Comparison of ENCODE assay signal across 8 mouse cellular contexts in the genomic region with DNA sequence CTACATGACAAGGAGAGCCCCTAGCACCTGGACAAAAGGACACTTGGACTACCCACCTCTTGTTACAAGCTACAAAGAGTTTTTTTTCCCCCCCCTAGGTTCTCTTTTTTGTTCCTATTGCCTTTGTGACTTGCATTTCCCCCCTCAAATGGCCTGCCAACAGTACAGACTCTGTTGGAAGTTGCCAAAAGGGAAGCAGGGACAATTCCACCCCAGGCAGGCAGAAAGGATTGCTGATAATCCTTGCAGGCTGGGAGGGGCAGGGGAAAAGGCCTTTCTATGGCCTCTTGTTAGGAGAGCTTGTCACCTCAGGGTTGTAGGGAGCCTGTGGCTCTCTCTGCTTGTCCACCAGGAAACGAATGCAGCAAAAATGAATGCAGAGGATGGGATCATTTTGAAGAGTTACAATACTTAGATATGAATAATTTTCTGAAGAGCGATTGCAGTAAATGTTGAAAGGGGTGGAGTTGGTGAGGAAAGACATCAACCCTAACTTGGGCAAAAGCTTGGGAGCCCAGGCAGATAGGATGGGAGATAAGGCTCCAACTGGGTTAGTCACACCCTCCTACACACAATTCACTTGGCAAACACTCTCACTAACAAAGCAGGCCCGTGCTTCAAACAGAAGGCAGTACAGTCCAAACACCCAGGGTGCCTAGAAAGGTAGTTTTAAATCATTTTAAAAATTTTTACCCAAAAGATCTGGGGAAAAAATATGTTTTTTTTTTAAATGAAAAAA. TPM values are rescaled to one million over a fixed set of nuclear protein-coding genes. Genes with fewer than 3 reads are reported as not detected.
A peak's percentile ranks its signal among the peaks of the same experiment; 100 is the strongest.
DNase-seq lines count a peak whose midpoint lies in the region; ATAC-seq lines count a peak whose summit lies in the region.

No protein-coding gene starts in this region.

- H3K27ac ChIP-seq in embryonic facial prominence, embryonic 10.5 days (replicated peaks) = 0 out of 2 replicates have a peak overlapping the region, but pooled peaks have one; percentile 19
- H3K27ac ChIP-seq in heart, embryonic 14.5 days (replicated peaks in 1 of 2; ENCODE audit: control insufficient read depth in 1 of 2, insufficient read depth in 1 of 2, low read depth in 2 of 2, low read length in 2 of 2) = peak overlapping the region; percentile 34 to 74
- H3K27ac ChIP-seq in midbrain, embryonic 11.5 days (ENCODE audit: low read depth, low read length) = no peak overlapping the region

- no peak overlapping the region for H3K4me3 ChIP-seq in embryonic facial prominence, embryonic 10.5 days
- no peak overlapping the region for H3K4me3 ChIP-seq in heart, embryonic 14.5 days (ENCODE audit: control insufficient read depth in 1 of 2, insufficient read depth in 1 of 2, low read depth in 1 of 2, low read length in 2 of 2)
- H3K4me3 ChIP-seq in midbrain, embryonic 11.5 days (ENCODE audit: low read depth, low read length) = no peak overlapping the region

- H3K9me3 ChIP-seq in embryonic facial prominence, embryonic 10.5 days = no peaks in the 10 kb centered on the region
- H3K9me3 ChIP-seq in heart, embryonic 14.5 days (ENCODE audit: control insufficient read depth, low read length) = no peaks in the 10 kb centered on the region
- no peaks in the 10 kb centered on the region for H3K9me3 ChIP-seq in midbrain, embryonic 11.5 days (ENCODE audit: control insufficient read depth, low read length)

- H3K9ac ChIP-seq in heart, embryonic 14.5 days (ENCODE audit: low read length) = no peak overlapping the region; the same call in 1 of the 2 replicates
- no peak overlapping the region for H3K9ac ChIP-seq in midbrain, embryonic 11.5 days (ENCODE audit: low read length)

- H3K27me3 ChIP-seq in embryonic facial prominence, embryonic 10.5 days (replicated peaks; ENCODE audit: low read depth, poor library complexity, severe bottlenecking) = no peaks in the 10 kb centered on the region
- H3K27me3 ChIP-seq in heart, embryonic 14.5 days (ENCODE audit: control insufficient read depth, insufficient read depth, low read length) = no peaks in the 10 kb centered on the region
- no peaks in the 10 kb centered on the region for H3K27me3 ChIP-seq in midbrain, embryonic 11.5 days (ENCODE audit: control insufficient read depth, insufficient read depth, low read length)

- H3K4me1 ChIP-seq in embryonic facial prominence, embryonic 10.5 days = peaks cover 24% of the 10 kb centered on the region
- peaks cover 20 to 21% of the 10 kb centered on the region in 2 experiments for H3K4me1 ChIP-seq in heart, embryonic 14.5 days (ENCODE audit: control insufficient read depth in 2 of 2, insufficient read depth in 2 of 2, low read length in 2 of 2)
- peaks cover 19% of the 10 kb centered on the region for H3K4me1 ChIP-seq in midbrain, embryonic 11.5 days (ENCODE audit: control insufficient read depth, insufficient read depth, low read length)

- no peak overlapping the region for H3K4me2 ChIP-seq in heart, embryonic 14.5 days (ENCODE audit: low read length)
- H3K4me2 ChIP-seq in midbrain, embryonic 11.5 days = no peak overlapping the region

- DNase-seq in layer of hippocampus, adult 11-12 months (ENCODE audit: low spot score) = peak; percentile 60
- DNase-seq in layer of hippocampus, postnatal 25 days (ENCODE audit: extremely low spot score in 1 of 2, low spot score in 1 of 2) = no peak
- DNase-seq in embryonic facial prominence, embryonic 10.5 days (ENCODE audit: low spot score) = no peak
- DNase-seq in lung, postnatal 14 days = peak; percentile 29
- DNase-seq in ovary, postnatal 14 days (ENCODE audit: low spot score) = no peak
- DNase-seq in cerebellum, postnatal 4 days (ENCODE audit: low spot score in 2 of 2) = no peak
- no peak for DNase-seq in midbrain, embryonic 11.5 days (ENCODE audit: low spot score, missing footprints)

- ATAC-seq in heart, embryonic 14.5 days (ENCODE audit: insufficient number of reproducible peaks, insufficient read depth, low FRiP score, low read depth) = peak; percentile 66; the same call in 1 of the 2 replicates
- ATAC-seq in midbrain, embryonic 11.5 days (ENCODE audit: low FRiP score) = no peak

- H3K36me3 ChIP-seq in embryonic facial prominence, embryonic 10.5 days (replicated peaks) = peaks cover 8% of the 10 kb centered on the region; the same call in 1 of the 2 replicates
- H3K36me3 ChIP-seq in heart, embryonic 14.5 days (ENCODE audit: control insufficient read depth, insufficient read depth, low read length) = no peaks in the 10 kb centered on the region
- no peaks in the 10 kb centered on the region for H3K36me3 ChIP-seq in midbrain, embryonic 11.5 days (ENCODE audit: control insufficient read depth, insufficient read depth, low read length)

- WGBS in embryonic facial prominence, embryonic 10.5 days = 20% methylated on average over 3 of the region's 3 CpGs
- WGBS in heart, embryonic 14.5 days = 25% methylated on average over 3 of the region's 3 CpGs
- 15% methylated on average over 3 of the region's 3 CpGs for WGBS in midbrain, embryonic 11.5 days

RNA-seq across cellular contexts. Expression of a gene that starts 52.8 kb away (rescaled TPM):
- total RNA-seq in layer of hippocampus, postnatal 25 days (2021) = 100 to 1,000 TPM; 291 to 351 TPM
- 26.2 and 29.1 TPM in 2 replicates for polyA plus RNA-seq in embryonic facial prominence, embryonic 10.5 days (2016; fragmentation: Nextera tagmentation; extraction: Ambion mirVana)
- polyA plus RNA-seq in heart, embryonic 14.5 days (2014; fragmentation: Nextera tagmentation; extraction: Ambion mirVana) = 10.0 and 14.1 TPM in 2 replicates
- 19.4 and 24.4 TPM in 2 replicates for polyA plus RNA-seq in midbrain, embryonic 11.5 days (2014; fragmentation: Nextera tagmentation; extraction: Ambion mirVana)

Comparison
In these comparisons a context has a peak if more than half of its experiments do, and no peak if none do; other contexts are left out.
1. DNase-seq: peak in layer of hippocampus, adult 11-12 months (single experiment) and lung, postnatal 14 days (single experiment); none in layer of hippocampus, postnatal 25 days (0 of 2), embryonic facial prominence, embryonic 10.5 days (single experiment), ovary, postnatal 14 days (single experiment), cerebellum, postnatal 4 days (0 of 2) and midbrain, embryonic 11.5 days (single experiment).